Comparison of ENCODE assay signal across 20 mouse cellular contexts in genomic region chr1:153803530-153803929, GRCm38 (mm10). TPM values are rescaled to one million over a fixed set of nuclear protein-coding genes. Genes with fewer than 3 reads are reported as not detected.
A peak's percentile ranks its signal among the peaks of the same experiment; 100 is the strongest.
DNase-seq lines count a peak whose midpoint lies in the region; ATAC-seq and TF ChIP-seq lines count a peak whose summit lies in the region.
"Had no signal": no experiment of that assay in that cellular context is flagged by ENCODE, and none has a peak within 500 bp of the region (broad histone marks: within the 10 kb centered on the region; RNA-seq: fewer than 3 reads in every experiment).

No protein-coding gene starts in this region.

- H3K79me2 ChIP-seq in liver, adult 2 months (ENCODE audit: control insufficient read depth, insufficient read depth, low read length) = no peaks in the 10 kb centered on the region

- no peaks in the 10 kb centered on the region for H3K4me1 ChIP-seq in liver, adult 2 months (ENCODE audit: control insufficient read depth, insufficient read depth, low read length)
- H3K4me1 ChIP-seq in liver, embryonic 12.5 days = no peaks in the 10 kb centered on the region
- peaks cover 30% of the 10 kb centered on the region for H3K4me1 ChIP-seq in bone marrow macrophage, adult 2 months (ENCODE audit: control insufficient read depth, insufficient read depth, low read length)
- H3K4me1 ChIP-seq in hindbrain, postnatal 0 days (ENCODE audit: insufficient read depth, low read length) = no peaks in the 10 kb centered on the region
- H3K4me1 ChIP-seq in kidney, embryonic 15.5 days = no peaks in the 10 kb centered on the region
- H3K4me1 ChIP-seq: hindbrain, embryonic 12.5 days; limb, embryonic 12.5 days; lung, embryonic 15.5 days; midbrain, embryonic 15.5 days; neural tube, embryonic 13.5 days had no signal

- no peak overlapping the region for H3K9ac ChIP-seq in liver, adult 2 months (ENCODE audit: low read depth, low read length)
- H3K9ac ChIP-seq in liver, embryonic 12.5 days = no peak overlapping the region
- no peak overlapping the region for H3K9ac ChIP-seq in hindbrain, postnatal 0 days (replicated peaks; ENCODE audit: low read length)
- H3K9ac ChIP-seq in kidney, embryonic 15.5 days = no peak overlapping the region
- H3K9ac ChIP-seq: hindbrain, embryonic 12.5 days; limb, embryonic 12.5 days; lung, embryonic 15.5 days; midbrain, embryonic 15.5 days; neural tube, embryonic 13.5 days had no signal

- WGBS in liver, adult 2 months = 80% methylated on average over 8 of the region's 8 CpGs
- WGBS in liver, embryonic 12.5 days (ENCODE audit: insufficient replicate concordance) = 57% methylated on average over 8 of the region's 8 CpGs
- WGBS in hindbrain, postnatal 0 days = 78% methylated on average over 8 of the region's 8 CpGs
- 87% methylated on average over 8 of the region's 8 CpGs for WGBS in kidney, embryonic 15.5 days

- no peak for TF ChIP-seq POLR2A in liver, adult 2 months (IDR thresholded peaks at IDR 0.05; ENCODE audit: extremely low read depth, insufficient read depth, low read length)
- TF ChIP-seq POLR2A in bone marrow macrophage, adult 2 months (IDR thresholded peaks at IDR 0.05; ENCODE audit: borderline replicate concordance, low read depth, low read length) = no peak

- H3K27ac ChIP-seq in liver, adult 2 months (replicated peaks; ENCODE audit: insufficient read depth, low read depth, low read length) = no peak overlapping the region
- no peak overlapping the region for H3K27ac ChIP-seq in liver, embryonic 12.5 days
- H3K27ac ChIP-seq in bone marrow macrophage, adult 2 months (ENCODE audit: insufficient read depth, low read depth, low read length) = peak overlapping the region; percentile 98
- no peak overlapping the region for H3K27ac ChIP-seq in hindbrain, postnatal 0 days
- no peak overlapping the region for H3K27ac ChIP-seq in kidney, embryonic 15.5 days
- H3K27ac ChIP-seq: heart, adult 2 months; hindbrain, embryonic 12.5 days; left cerebral cortex, adult 2 months; limb, embryonic 12.5 days; lung, embryonic 15.5 days; midbrain, embryonic 15.5 days; neural tube, embryonic 13.5 days had no signal

- ATAC-seq in liver, embryonic 12.5 days = no peak
- ATAC-seq in monocyte, adult 5-6 weeks (replicated peaks; ENCODE audit: insufficient number of reproducible peaks, low FRiP score, low TSS enrichment, poor library complexity, severe bottlenecking) = peak; percentile 82
- ATAC-seq in hindbrain, postnatal 0 days = no peak
- no peak for ATAC-seq in kidney, embryonic 15.5 days (replicated peaks; ENCODE audit: low FRiP score)
- ATAC-seq: intestine, embryonic 16.5 days; midbrain, embryonic 15.5 days; Patski had no signal

- H3K4me3 ChIP-seq in liver, adult 2 months (ENCODE audit: insufficient read depth, low read depth, low read length) = no peak overlapping the region
- no peak overlapping the region for H3K4me3 ChIP-seq in liver, embryonic 12.5 days
- H3K4me3 ChIP-seq in bone marrow macrophage, adult 2 months (ENCODE audit: insufficient read depth, low read length) = no peak overlapping the region
- H3K4me3 ChIP-seq in hindbrain, postnatal 0 days (ENCODE audit: low read length) = no peak overlapping the region
- no peak overlapping the region for H3K4me3 ChIP-seq in kidney, embryonic 15.5 days (replicated peaks)
- H3K4me3 ChIP-seq: heart, adult 2 months; hindbrain, embryonic 12.5 days; left cerebral cortex, adult 2 months; limb, embryonic 12.5 days; lung, embryonic 15.5 days; midbrain, embryonic 15.5 days; neural tube, embryonic 13.5 days had no signal

- H3K27me3 ChIP-seq in liver, adult 2 months (ENCODE audit: control insufficient read depth, insufficient read depth, low read length) = no peaks in the 10 kb centered on the region
- no peaks in the 10 kb centered on the region for H3K27me3 ChIP-seq in liver, embryonic 12.5 days (replicated peaks)
- H3K27me3 ChIP-seq in hindbrain, postnatal 0 days (ENCODE audit: insufficient read depth, low read length) = no peaks in the 10 kb centered on the region
- no peaks in the 10 kb centered on the region for H3K27me3 ChIP-seq in kidney, embryonic 15.5 days
- H3K27me3 ChIP-seq: hindbrain, embryonic 12.5 days; limb, embryonic 12.5 days; lung, embryonic 15.5 days; midbrain, embryonic 15.5 days; neural tube, embryonic 13.5 days; Patski had no signal

- peak; percentile 22 for DNase-seq in liver, adult 2 months (ENCODE audit: extremely low read depth, low read depth, low spot score)
- peak; percentile 54 to 64 for DNase-seq in B cell, adult 2 months
- no peak for DNase-seq in hindbrain, postnatal 0 days (ENCODE audit: low spot score)
- DNase-seq: cerebellum, adult 2 months; kidney, postnatal 4 days; retina, postnatal 1 day; thymus, postnatal 25 days had no signal

- no peaks in the 10 kb centered on the region for H3K9me3 ChIP-seq in liver, embryonic 12.5 days (replicated peaks)
- no peaks in the 10 kb centered on the region for H3K9me3 ChIP-seq in hindbrain, postnatal 0 days (ENCODE audit: low read length)
- no peaks in the 10 kb centered on the region for H3K9me3 ChIP-seq in kidney, embryonic 15.5 days (replicated peaks)
- H3K9me3 ChIP-seq: hindbrain, embryonic 12.5 days; limb, embryonic 12.5 days; lung, embryonic 15.5 days; midbrain, embryonic 15.5 days; neural tube, embryonic 13.5 days had no signal

- no peak for TF ChIP-seq CTCF in liver, adult 2 months (IDR thresholded peaks at IDR 0.05; ENCODE audit: low read depth, low read length)
- no peak for TF ChIP-seq CTCF in bone marrow macrophage, adult 2 months (IDR thresholded peaks at IDR 0.05; ENCODE audit: low read depth, low read length)
- TF ChIP-seq CTCF in hindbrain, postnatal 0 days (IDR thresholded peaks at IDR 0.05; ENCODE audit: low read depth) = no peak

- H3K4me2 ChIP-seq in liver, embryonic 12.5 days = no peak overlapping the region
- H3K4me2 ChIP-seq in hindbrain, postnatal 0 days (ENCODE audit: low read depth, low read length) = no peak overlapping the region
- H3K4me2 ChIP-seq in kidney, embryonic 15.5 days = no peak overlapping the region
- H3K4me2 ChIP-seq: hindbrain, embryonic 12.5 days; limb, embryonic 12.5 days; lung, embryonic 15.5 days; midbrain, embryonic 15.5 days; neural tube, embryonic 13.5 days had no signal

- H3K36me3 ChIP-seq in liver, adult 2 months (ENCODE audit: control insufficient read depth, insufficient read depth, low read length) = no peaks in the 10 kb centered on the region
- H3K36me3 ChIP-seq in liver, embryonic 12.5 days = no peaks in the 10 kb centered on the region
- no peaks in the 10 kb centered on the region for H3K36me3 ChIP-seq in hindbrain, postnatal 0 days (ENCODE audit: insufficient read depth, low read length)
- no peaks in the 10 kb centered on the region for H3K36me3 ChIP-seq in kidney, embryonic 15.5 days
- H3K36me3 ChIP-seq: hindbrain, embryonic 12.5 days; limb, embryonic 12.5 days; lung, embryonic 15.5 days; midbrain, embryonic 15.5 days; neural tube, embryonic 13.5 days had no signal

RNA-seq across cellular contexts. Expression of gene Rgsl1, which starts 40.4 kb away (rescaled TPM):
- 0.09 TPM in 1 of 2 replicates, not detected in the other for total RNA-seq in liver, adult 2 months (2014; rRNA removed)
- not detected in 2 replicates for polyA plus RNA-seq in liver, adult 2 months (2012; rRNA removed)
- 0.04 TPM in 1 of 2 replicates, not detected in the other for polyA plus RNA-seq in liver, embryonic 12.5 days (2016; fragmentation: Nextera tagmentation; extraction: Ambion mirVana)
- polyA plus RNA-seq in bone marrow macrophage, adult 2 months (2012; ENCODE audit: insufficient read depth, insufficient read length, missing spikeins) = 0.36 and 0.49 TPM in 2 replicates
- not detected in 3 replicates for total RNA-seq in monocyte, adult 5-6 weeks (2017)
- total RNA-seq in hindbrain, postnatal 0 days (2014; rRNA removed) = 0.14 and 0.37 TPM in 2 replicates
- polyA plus RNA-seq in hindbrain, postnatal 0 days (2015; fragmentation: Nextera tagmentation; extraction: Ambion mirVana) = 0.31 and 0.37 TPM in 2 replicates
- not detected in 2 replicates for polyA plus RNA-seq in kidney, embryonic 15.5 days (2015; fragmentation: Nextera tagmentation; extraction: Ambion mirVana)
- total RNA-seq: heart, adult 2 months had no signal
- polyA plus RNA-seq: heart, adult 2 months; intestine, embryonic 16.5 days; limb, embryonic 12.5 days; lung, embryonic 15.5 days had no signal

RNA-seq across cellular contexts. Expression of gene Rnasel, which starts 54.3 kb away (rescaled TPM):
- 3.7 and 5.1 TPM in 2 replicates for total RNA-seq in liver, adult 2 months (2014; rRNA removed)
- 0.57 and 0.72 TPM in 2 replicates for polyA plus RNA-seq in liver, adult 2 months (2012; rRNA removed)
- 10.4 TPM in 2 replicates for polyA plus RNA-seq in liver, embryonic 12.5 days (2016; fragmentation: Nextera tagmentation; extraction: Ambion mirVana)
- 103 and 119 TPM in 2 replicates for polyA plus RNA-seq in bone marrow macrophage, adult 2 months (2012; ENCODE audit: insufficient read depth, insufficient read length, missing spikeins)
- 53.3 to 72.4 TPM (median 55.1 TPM) in 3 replicates for total RNA-seq in monocyte, adult 5-6 weeks (2017)
- total RNA-seq in hindbrain, postnatal 0 days (2014; rRNA removed) = 21.6 and 23.3 TPM in 2 replicates
- 16.8 and 17.1 TPM in 2 replicates for polyA plus RNA-seq in hindbrain, postnatal 0 days (2015; fragmentation: Nextera tagmentation; extraction: Ambion mirVana)
- 10.4 and 11.6 TPM in 2 replicates for polyA plus RNA-seq in kidney, embryonic 15.5 days (2015; fragmentation: Nextera tagmentation; extraction: Ambion mirVana)
